8 mouse cellular contexts compared by ENCODE assay signal in genomic region chrX:136203664-136204066, GRCm38 (mm10). TPM values are rescaled to one million over a fixed set of nuclear protein-coding genes. Genes with fewer than 3 reads are reported as not detected.
A peak's percentile ranks its signal among the peaks of the same experiment; 100 is the strongest.
DNase-seq lines count a peak whose midpoint lies in the region; ATAC-seq and TF ChIP-seq lines count a peak whose summit lies in the region.

Gene Tceal5 (minus strand): TSS chrX:136203876.

- peak within 1 kb of the TSS; percentile 89 for H3K27ac ChIP-seq in layer of hippocampus, adult 2 months

- no peaks in the 10 kb centered on the region for H3K36me3 ChIP-seq in erythroblast, embryonic 14.5 days (ENCODE audit: control insufficient read depth)

- no peak for ATAC-seq in erythroblast, adult 5-6 weeks (replicated peaks; ENCODE audit: low FRiP score, poor library complexity, severe bottlenecking)

- peak within 1 kb of the TSS; percentile 36 for H3K4me3 ChIP-seq in erythroblast, embryonic 14.5 days (replicated peaks)
- H3K4me3 ChIP-seq in layer of hippocampus, adult 2 months: peak within 1 kb of the TSS; percentile 63
- peak within 1 kb of the TSS; percentile 1 for H3K4me3 ChIP-seq in lung, adult 2 months (replicated peaks; ENCODE audit: extremely low read depth, low read depth, low read length)

- peaks cover 18% of the 10 kb centered on the region for H3K27me3 ChIP-seq in erythroblast, embryonic 14.5 days (ENCODE audit: control insufficient read depth)

- WGBS in lung, adult 2 months: 26% methylated on average over 9 of the region's 9 CpGs

- H3K4me1 ChIP-seq in erythroblast, embryonic 14.5 days (ENCODE audit: control insufficient read depth): no peaks in the 10 kb centered on the region
- no peaks in the 10 kb centered on the region for H3K4me1 ChIP-seq in lung, adult 2 months (ENCODE audit: control insufficient read depth, insufficient read depth, low read length)

- no peak for TF ChIP-seq CTCF in layer of hippocampus, adult 2 months (conservative IDR thresholded peaks at IDR 0.05)
- TF ChIP-seq CTCF in lung, adult 2 months (IDR thresholded peaks at IDR 0.05; ENCODE audit: insufficient read depth, low read length): no peak

- peak; percentile 59 for DNase-seq in embryo, embryonic 10 days (ENCODE audit: low spot score)
- peak; percentile 26 for DNase-seq in gastrocnemius, postnatal 10 days
- peak; percentile 48 to 69 for DNase-seq in layer of hippocampus, adult 2 months (ENCODE audit: low spot score in 2 of 2)
- peak; percentile 3 for DNase-seq in lung, adult 2 months
- DNase-seq in right cerebral cortex, adult 2 months (ENCODE audit: low spot score in 2 of 2): peak; percentile 67 to 74
- DNase-seq in thymus, postnatal 0 days (ENCODE audit: low spot score): no peak

- no peak for TF ChIP-seq POLR2A in lung, adult 2 months (IDR thresholded peaks at IDR 0.05; ENCODE audit: borderline replicate concordance, extremely low read depth, low read depth, low read length)

- H3K9me3 ChIP-seq in erythroblast, embryonic 14.5 days (ENCODE audit: control insufficient read depth, low read length): no peaks in the 10 kb centered on the region

RNA-seq across cellular contexts. Expression of gene Tceal5, which starts in this region (rescaled TPM):
- 0.03 and 0.04 TPM in 2 replicates for polyA plus RNA-seq in erythroblast, embryonic 14.5 days (2012)
- total RNA-seq in erythroblast, adult 5-6 weeks (2015; ENCODE audit: low replicate concordance): not detected in 2 replicates
- not detected in 2 replicates for total RNA-seq in erythroblast, adult 5-6 weeks (2017; ENCODE audit: low replicate concordance)
- 10 to 100 TPM; 74.3 to 87.3 TPM for total RNA-seq in gastrocnemius, postnatal 10 days (2021)
- total RNA-seq in layer of hippocampus, adult 2 months (2021): 100 to 1,000 TPM; 105 to 150 TPM
- polyA plus RNA-seq in lung, adult 2 months (2012; rRNA removed): 0.11 TPM in 2 replicates
- 0.27 and 0.31 TPM in 2 replicates for polyA plus RNA-seq in thymus, postnatal 0 days (2015; fragmentation: Nextera tagmentation; extraction: Ambion mirVana)

Comparison
In these comparisons a context has a peak if more than half of its experiments do, and no peak if none do; other contexts are left out.
1. RNA of gene Tceal5 (total RNA-seq): 105 to 150 TPM in layer of hippocampus, adult 2 months and 74.3 to 87.3 TPM in gastrocnemius, postnatal 10 days; not detected in erythroblast, adult 5-6 weeks; every median in the first group is over 10 times any median in the second.
2. Peak in DNase-seq and H3K4me3 ChIP-seq in lung, adult 2 months; RNA of the gene not detected or under 1 TPM.
3. H3K4me3 ChIP-seq: peak in every context shown above with its lines; median percentile 63 in layer of hippocampus, adult 2 months; 36 in erythroblast, embryonic 14.5 days; 1 in lung, adult 2 months.